Mouse (Mus musculus) kidney, adult 18-20 months (tissue): ENCODE results near the gene Eif3d.

Experiments used
- DNase-seq: peaks from one replicate; pipeline ENCODE4 v3.0.0; 2021

The Eif3d gene

DNA sequence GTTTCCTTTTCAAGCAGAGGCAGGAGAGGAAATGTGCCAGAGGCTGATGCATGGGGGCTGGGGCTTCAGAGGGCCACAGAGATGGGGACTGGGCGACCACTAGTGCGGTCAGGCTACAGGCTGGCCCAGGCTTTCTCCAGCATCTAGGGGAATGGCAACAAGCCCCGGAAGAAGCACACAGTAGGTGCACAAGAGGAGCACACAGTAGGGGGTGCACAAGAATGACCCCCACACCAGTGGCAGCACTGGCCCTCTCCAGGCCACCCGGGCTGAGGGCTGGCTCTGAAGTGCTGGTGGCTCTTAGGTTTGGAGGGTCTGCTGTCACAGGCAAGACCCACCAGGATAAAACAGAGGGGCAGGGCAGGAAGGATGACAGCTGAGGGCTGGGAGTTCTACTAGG lies 55.3 kb downstream of the Eif3d start:
- no peak for DNase-seq

DNA sequence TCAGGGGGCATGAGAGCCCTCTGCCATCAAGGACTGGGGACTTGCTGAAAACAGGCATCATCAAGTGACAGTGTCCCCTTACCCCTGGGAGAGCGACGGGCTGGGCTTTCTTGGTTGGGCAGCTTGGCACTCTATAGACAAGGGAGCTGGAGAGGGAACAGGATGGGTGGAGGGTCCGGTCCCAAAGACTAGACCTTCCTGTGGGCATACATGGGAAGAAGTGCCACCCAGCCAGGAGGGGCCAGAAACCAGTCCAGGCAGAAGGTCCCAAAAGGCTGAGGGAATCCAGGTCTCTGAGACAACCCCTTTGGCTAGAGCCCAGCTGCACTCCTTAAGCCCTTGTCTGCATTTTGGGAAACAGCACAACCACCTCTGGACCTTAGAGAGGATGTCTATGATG lies 56.1 kb downstream of the Eif3d start:
- no peak for DNase-seq

DNA sequence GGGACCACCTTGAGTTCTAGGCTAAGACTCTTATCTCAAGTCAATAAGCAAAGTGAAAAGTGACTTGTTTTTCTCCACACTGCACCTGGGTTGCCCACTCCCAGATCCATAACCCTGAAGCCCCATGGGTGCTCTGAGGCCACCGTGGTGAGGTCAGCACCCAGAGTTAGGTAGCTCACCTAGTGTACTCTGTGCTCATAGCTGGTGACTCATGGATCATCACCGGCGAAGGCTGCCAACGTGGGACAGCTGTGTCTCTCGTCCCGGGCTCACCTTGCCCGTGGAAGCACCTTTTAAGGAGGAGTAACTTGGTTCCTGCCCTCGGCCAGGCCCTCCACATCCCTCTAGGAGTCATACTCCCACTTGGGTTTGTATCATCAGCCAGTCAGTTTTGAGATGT lies 57.6 kb downstream of the Eif3d start:
- no peak for DNase-seq

DNA sequence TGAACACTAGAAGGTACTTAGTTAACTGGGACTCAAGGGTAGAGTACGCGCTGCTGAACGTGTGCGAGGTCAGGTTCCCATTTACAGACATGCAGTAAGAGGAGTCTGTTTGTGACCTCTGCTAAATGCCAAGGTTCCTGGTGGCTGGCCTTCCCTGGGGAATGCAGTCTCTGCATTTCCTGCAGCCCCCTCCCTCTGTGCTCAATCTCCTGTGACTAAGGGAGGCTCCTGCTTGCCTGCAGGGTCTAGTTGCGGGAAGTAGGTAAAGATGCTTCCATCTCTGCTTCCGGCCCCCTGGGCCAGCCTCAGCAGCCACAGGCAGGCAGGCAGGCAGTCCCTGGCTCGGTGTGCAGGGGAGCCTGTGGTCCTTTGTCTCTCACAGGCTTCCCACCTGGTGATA lies 58.0 kb downstream of the Eif3d start:
- no peak for DNase-seq

- DNase-seq = peak; percentile 52
Measured at GRCm38 (mm10) chr15:77912048-77912447, 58.6 kb downstream of the Eif3d start.

DNA sequence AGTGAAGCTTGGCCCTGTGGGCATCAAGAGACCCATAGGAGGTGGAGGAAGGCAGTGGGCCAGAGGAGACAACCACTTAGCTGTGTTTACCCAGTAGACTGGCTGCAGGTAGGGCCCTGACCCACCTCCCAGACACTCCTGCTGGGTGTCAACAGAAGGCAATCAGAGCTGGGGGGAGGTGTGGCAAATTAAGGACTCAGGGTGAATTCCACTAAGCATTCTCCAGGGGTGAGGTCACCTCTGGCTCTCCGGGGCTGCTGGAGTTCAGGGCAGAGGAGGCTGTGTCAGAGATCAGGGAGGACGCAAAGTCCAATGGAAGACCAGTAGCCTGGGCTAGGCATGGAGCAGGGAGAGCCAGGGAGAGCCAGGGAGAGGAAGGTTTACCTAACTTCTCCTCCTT lies 59.5 kb downstream of the Eif3d start:
- peak; percentile 77 for DNase-seq
